Mouse (Mus musculus) cerebral cortex, adult 2 months (tissue): ENCODE results near the gene Tek.

Experiments
- WGBS: fragments of 180-500 bp; shearing (Covaris S2); methylation state at CpG from one replicate; pipeline ENCODE4 v1.1.7; 2018; 5-methylcytosine and 5-hydroxymethylcytosine counted together

Tek gene

GRCm38 (mm10) chr4:94827429-94827828 lies 88.3 kb downstream of the Tek start:
- WGBS: 24% methylated on average over 5 of the region's 5 CpGs

GRCm38 (mm10) chr4:94829924-94830386 lies 90.9 kb downstream of the Tek start:
- 74% methylated on average over 6 of the region's 6 CpGs for WGBS

GRCm38 (mm10) chr4:94837061-94837460 lies 98.0 kb downstream of the Tek start:
- WGBS: 74% methylated on average over 7 of the region's 7 CpGs

- WGBS: 92% methylated on average over 7 of the region's 7 CpGs
Measured at GRCm38 (mm10) chr4:94853301-94853700, 114.2 kb downstream of the Tek start.

- 92% methylated on average over 3 of the region's 3 CpGs for WGBS
Measured at GRCm38 (mm10) chr4:94854270-94854669, 115.2 kb downstream of the Tek start.

- 57% methylated on average over 3 of the region's 3 CpGs for WGBS
Measured at GRCm38 (mm10) chr4:94855201-94855600, 116.1 kb downstream of the Tek start.

- 30% methylated on average over 2 of the region's 2 CpGs for WGBS
Measured at GRCm38 (mm10) chr4:94900744-94901143, 161.7 kb downstream of the Tek start.

- WGBS: 25% methylated on average over 3 of the region's 3 CpGs
Measured at GRCm38 (mm10) chr4:94901780-94902179, 162.7 kb downstream of the Tek start.
